Mouse (Mus musculus): Measurements from ENCODE around the gene Gm11168.
"Not testable (repeated sequence)": the region's sequence is repeated elsewhere in the genome, so short reads cannot be mapped to it uniquely, and the experiment has no call there.

Gm11168 gene

GRCm38 (mm10) chr9:3002794-3003396 lies at the start of gene Gm11168:
Gene Gm11168 (plus strand): TSS chr9:3003346.
- not testable (repeated sequence) for DNase-seq (ENCODE audit: low read depth, low spot score)

GRCm38 (mm10) chr9:3000445-3000972 lies 2.6 kb upstream of the Gm11168 start, which contains the start of gene Gm10722:
Gene Gm10722 (plus strand): TSS chr9:3000922.
- peak; percentile 38 for DNase-seq (ENCODE audit: low read depth, low spot score)

GRCm38 (mm10) chr9:3001006-3001405 lies 2.1 kb upstream of the Gm11168 start:
- DNase-seq (ENCODE audit: low read depth, low spot score), result not testable (repeated sequence)

GRCm38 (mm10) chr9:3001948-3002659 lies 1.0 kb upstream of the Gm11168 start:
- peak; percentile 0 for DNase-seq (ENCODE audit: low read depth, low spot score)

- not testable (repeated sequence) for DNase-seq (ENCODE audit: low read depth, low spot score)
These were observed 3.0 kb downstream of the Gm11168 start for GRCm38 (mm10) chr9:3006179-3006578.

GRCm38 (mm10) chr9:3006636-3007035 lies 3.5 kb downstream of the Gm11168 start:
- DNase-seq (ENCODE audit: low read depth, low spot score), result not testable (repeated sequence)

GRCm38 (mm10) chr9:3007272-3007671 lies 4.1 kb downstream of the Gm11168 start:
- DNase-seq (ENCODE audit: low read depth, low spot score), result peak; percentile 29

GRCm38 (mm10) chr9:3009331-3009730 lies 6.2 kb downstream of the Gm11168 start:
- not testable (repeated sequence) for DNase-seq (ENCODE audit: low read depth, low spot score)

GRCm38 (mm10) chr9:3012054-3012621 lies 9.0 kb downstream of the Gm11168 start:
- DNase-seq (ENCODE audit: low read depth, low spot score), result not testable (repeated sequence)

- not testable (repeated sequence) for DNase-seq (ENCODE audit: low read depth, low spot score)
These were observed 9.7 kb downstream of the Gm11168 start, which contains the start of gene Gm10721 for GRCm38 (mm10) chr9:3012733-3013279. Gene Gm10721 (plus strand): TSS chr9:3013140.

- DNase-seq (ENCODE audit: low read depth, low spot score), result not testable (repeated sequence)
These were observed 12.2 kb downstream of the Gm11168 start, which contains the start of gene Gm10720 for GRCm38 (mm10) chr9:3015354-3015753. Gene Gm10720 (plus strand): TSS chr9:3015654.

GRCm38 (mm10) chr9:3015896-3016295 lies 12.8 kb downstream of the Gm11168 start:
- not testable (repeated sequence) for DNase-seq (ENCODE audit: low read depth, low spot score)

- not testable (repeated sequence) for DNase-seq (ENCODE audit: low read depth, low spot score)
These were observed 14.0 kb downstream of the Gm11168 start, which contains the start of gene Gm10719 for GRCm38 (mm10) chr9:3017108-3017507. Gene Gm10719 (plus strand): TSS chr9:3017408.

- DNase-seq (ENCODE audit: low read depth, low spot score), result not testable (repeated sequence)
These were observed 15.8 kb downstream of the Gm11168 start for GRCm38 (mm10) chr9:3018944-3019343.

GRCm38 (mm10) chr9:3019835-3020727 lies 16.9 kb downstream of the Gm11168 start:
- DNase-seq (ENCODE audit: low read depth, low spot score), result not testable (repeated sequence)

GRCm38 (mm10) chr9:3022316-3023008 lies 19.3 kb downstream of the Gm11168 start:
- peak; percentile 29 for DNase-seq (ENCODE audit: low read depth, low spot score)

- not testable (repeated sequence) for DNase-seq (ENCODE audit: low read depth, low spot score)
These were observed 20.3 kb downstream of the Gm11168 start, which contains the start of gene Gm10718 for GRCm38 (mm10) chr9:3023312-3023984. Gene Gm10718 (plus strand): TSS chr9:3023547.

GRCm38 (mm10) chr9:3023985-3024648 lies 21.0 kb downstream of the Gm11168 start:
- not testable (repeated sequence) for DNase-seq (ENCODE audit: low read depth, low spot score)

Data from c-Kit-negative CD71-positive TER-119-positive erythroid progenitor cells, embryonic 14.5 days (primary cell).